Mouse (Mus musculus) forebrain, embryonic 14.5 days (tissue): ENCODE measurements around the gene Elf3. TPM values are rescaled to one million over a fixed set of nuclear protein-coding genes. Genes with fewer than 3 reads are reported as not detected.
"Not testable (repeated sequence)": the region's sequence is repeated elsewhere in the genome, so short reads cannot be mapped to it uniquely, and the experiment has no call there.

Source experiments
- ATAC-seq: fragments of 200-750 bp; cut with Nextera tagmentation; 2 replicates; pipeline ENCODE4 v1.8.0; 2017; ENCODE audit warnings: mild to moderate bottlenecking, moderate library complexity
- DNase-seq: peaks from one replicate; pipeline ENCODE4 v3.0.0-alpha.2; 2015; ENCODE audit warnings: low spot score
- H3K27ac ChIP-seq: fragments of 300-500 bp; sonication (generic); 2 replicates; pipeline ENCODE4 v1.5.1; 2014; ENCODE audit warnings: low read depth, mild to moderate bottlenecking, control low read depth, low read length, moderate library complexity
- H3K27me3 ChIP-seq: fragments of 300-500 bp; sonication (generic); replicated peaks from 2 replicates; pipeline ENCODE4 v1.6.1; 2014; ENCODE audit warnings: low read length, control low read depth, mixed read lengths; ENCODE audit not compliant: control insufficient read depth, insufficient read depth
- H3K36me3 ChIP-seq: fragments of 300-500 bp; sonication (generic); 2 replicates; pipeline ENCODE4 v1.6.1; 2014; ENCODE audit warnings: low read length, control low read depth; ENCODE audit not compliant: control insufficient read depth, insufficient read depth
- H3K4me1 ChIP-seq: fragments of 300-500 bp; sonication (generic); 2 replicates; pipeline ENCODE4 v1.6.1; 2014; ENCODE audit warnings: antibody characterized with exemption, low read length, control low read depth; ENCODE audit not compliant: control insufficient read depth, insufficient read depth
- H3K4me2 ChIP-seq: fragments of 300-500 bp; sonication (generic); 2 replicates; pipeline ENCODE4 v1.6.1; 2014; ENCODE audit warnings: mild to moderate bottlenecking, control low read depth, low read length
- H3K4me3 ChIP-seq: fragments of 300-500 bp; sonication (generic); 2 replicates; pipeline ENCODE4 v1.5.1; 2014; ENCODE audit warnings: low read depth, low read length, control low read depth
- H3K9ac ChIP-seq: fragments of 300-500 bp; sonication (generic); 2 replicates; pipeline ENCODE4 v1.6.1; 2014; ENCODE audit warnings: mild to moderate bottlenecking, low read length, control low read depth, moderate library complexity
- H3K9me3 ChIP-seq: fragments of 300-500 bp; sonication (generic); replicated peaks from 2 replicates; pipeline ENCODE4 v1.6.1; 2016; ENCODE audit warnings: low read length, control low read depth, mixed read lengths; ENCODE audit not compliant: control insufficient read depth
- WGBS: fragments of 180-500 bp; shearing (Covaris S2); extraction: QIAGEN DNeasy Blood & Tissue Kit; methylation state at CpG from one replicate; pipeline ENCODE4 v1.1.7; 2014; 5-methylcytosine and 5-hydroxymethylcytosine counted together
- polyA plus RNA-seq: library from polyadenylated mRNA; unstranded; fragments of >200 nt; fragmentation: Nextera tagmentation; extraction: Ambion mirVana; gene quantifications from 2 replicates; pipeline ENCODE4 v1.2.1, GENCODE M21; 2014

The Elf3 gene
- polyA plus RNA-seq, 1 experiment from 2014 or later: 0.13 TPM

GRCm38 (mm10) chr1:135251405-135251804, 7.0 kb downstream of the Elf3 start:
- WGBS: 87% methylated on average over 8 of the region's 8 CpGs
- Histone ChIP-seq H3K9me3 (no peaks in the 10 kb centered on the region), H3K27me3 (no peaks in the 10 kb centered on the region), H3K9ac (no peak overlapping the region), H3K4me2 (no peak overlapping the region), H3K4me3 (no peak overlapping the region), H3K27ac (no peak overlapping the region), H3K36me3 (no peaks in the 10 kb centered on the region), H3K4me1 (no peaks in the 10 kb centered on the region; the same call in 1 of the 2 replicates)
- DNase-seq (no peak), ATAC-seq (no peak)

DNA sequence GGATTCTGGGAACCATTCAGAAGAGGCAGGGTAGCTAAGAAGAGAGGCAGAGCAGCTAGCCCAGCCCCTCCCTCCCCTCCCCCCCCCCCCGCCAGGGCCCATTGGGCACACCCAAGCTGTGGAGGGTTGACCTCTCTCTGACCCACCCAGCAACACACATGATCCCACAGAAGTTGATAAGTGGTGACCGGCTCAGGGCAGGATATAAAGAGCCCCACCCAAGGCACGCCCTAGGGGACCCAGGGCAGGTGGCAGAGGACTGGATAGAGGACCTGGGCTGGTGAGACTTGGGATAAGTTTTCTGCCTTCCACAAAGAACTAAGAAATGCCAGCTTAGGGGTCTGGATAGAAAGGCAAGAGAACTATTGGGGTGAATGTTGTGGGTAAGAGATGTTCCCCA, 7.7 kb downstream of the Elf3 start:
- DNase-seq (no peak), ATAC-seq (no peak)
- no peaks in the 10 kb centered on the region; the same call in 1 of the 2 replicates for H3K4me1 ChIP-seq
- no peaks in the 10 kb centered on the region for H3K36me3 ChIP-seq
- H3K9me3 ChIP-seq: no peaks in the 10 kb centered on the region
- no peak overlapping the region for H3K4me3 ChIP-seq
- H3K27me3 ChIP-seq: no peaks in the 10 kb centered on the region
- no peak overlapping the region for H3K27ac ChIP-seq
- H3K9ac ChIP-seq: no peak overlapping the region
- WGBS: 64% methylated on average over 3 of the region's 3 CpGs
- H3K4me2 ChIP-seq: no peak overlapping the region

- Histone ChIP-seq H3K27ac (no peak overlapping the region), H3K9ac (peak overlapping the region; percentile 58)
- peak; percentile 90 for ATAC-seq
Observed at GRCm38 (mm10) chr1:135248434-135248850, 9.9 kb downstream of the Elf3 start.

DNA sequence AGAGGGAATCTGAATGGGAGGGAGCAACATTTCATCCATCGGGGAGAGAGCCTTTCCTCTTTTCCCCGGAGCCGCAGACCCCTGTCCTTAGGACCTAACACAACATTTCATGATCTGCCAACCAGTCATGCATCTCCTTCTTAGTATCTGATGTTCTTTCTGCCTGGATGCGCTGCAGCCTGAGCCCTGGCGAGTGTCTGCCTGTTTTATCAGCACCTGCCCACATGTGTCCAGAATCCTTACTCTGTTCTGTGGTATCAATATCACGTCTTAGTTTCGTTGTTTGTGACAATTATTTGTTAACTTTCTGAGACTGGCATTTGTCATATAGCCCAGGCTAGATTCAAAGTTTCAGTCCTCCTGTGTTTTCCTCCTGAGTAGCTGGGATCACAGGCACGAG, 14.4 kb downstream of the Elf3 start:
- Histone ChIP-seq H3K36me3 (no peaks in the 10 kb centered on the region), H3K27ac (no peak overlapping the region), H3K9me3 (no peaks in the 10 kb centered on the region), H3K4me2 (no peak overlapping the region), H3K4me1 (no peaks in the 10 kb centered on the region; the same call in 1 of the 2 replicates), H3K4me3 (no peak overlapping the region), H3K27me3 (no peaks in the 10 kb centered on the region), H3K9ac (no peak overlapping the region)
- ATAC-seq (no peak), DNase-seq (no peak)
- WGBS: 73% methylated on average over 8 of the region's 8 CpGs

More at GRCm38 (mm10) chr1:135248434-135248850, 9.9 kb downstream of the Elf3 start:
- Histone ChIP-seq H3K4me2 (peak overlapping the region; percentile 55), H3K4me3 (peak overlapping the region; percentile 27), H3K27me3 (no peaks in the 10 kb centered on the region), H3K4me1 (no peaks in the 10 kb centered on the region; the same call in 1 of the 2 replicates), H3K36me3 (no peaks in the 10 kb centered on the region), H3K9me3 (no peaks in the 10 kb centered on the region)
- DNase-seq: peak; percentile 72
- WGBS: 2% methylated on average over 15 of the region's 15 CpGs

DNA sequence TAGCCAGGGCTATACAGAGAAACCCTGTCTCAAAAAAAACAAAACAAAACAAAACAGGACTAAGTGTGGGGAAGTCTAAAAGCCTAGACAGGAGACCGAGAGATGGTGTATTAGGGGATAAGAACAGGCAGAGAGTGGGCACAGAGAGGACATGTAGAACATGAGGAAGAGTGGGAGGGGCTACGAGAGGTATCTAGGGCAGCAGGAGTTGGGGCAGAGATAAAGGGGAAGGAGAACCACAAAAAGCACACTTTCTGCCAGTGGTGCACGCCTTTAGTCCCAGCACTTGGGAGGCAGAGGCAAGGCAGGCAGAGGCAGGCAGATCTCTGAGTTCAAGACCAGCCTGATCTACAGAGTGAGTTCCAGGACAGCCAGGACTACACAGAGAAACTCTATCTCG, 18.2 kb downstream of the Elf3 start:
- H3K9ac ChIP-seq, ATAC-seq, H3K36me3 ChIP-seq, H3K4me3 ChIP-seq, H3K4me1 ChIP-seq, DNase-seq, H3K9me3 ChIP-seq, H3K27ac ChIP-seq, H3K4me2 ChIP-seq, H3K27me3 ChIP-seq: not testable (repeated sequence)
- WGBS: 89% methylated on average over 4 of the region's 4 CpGs

DNA sequence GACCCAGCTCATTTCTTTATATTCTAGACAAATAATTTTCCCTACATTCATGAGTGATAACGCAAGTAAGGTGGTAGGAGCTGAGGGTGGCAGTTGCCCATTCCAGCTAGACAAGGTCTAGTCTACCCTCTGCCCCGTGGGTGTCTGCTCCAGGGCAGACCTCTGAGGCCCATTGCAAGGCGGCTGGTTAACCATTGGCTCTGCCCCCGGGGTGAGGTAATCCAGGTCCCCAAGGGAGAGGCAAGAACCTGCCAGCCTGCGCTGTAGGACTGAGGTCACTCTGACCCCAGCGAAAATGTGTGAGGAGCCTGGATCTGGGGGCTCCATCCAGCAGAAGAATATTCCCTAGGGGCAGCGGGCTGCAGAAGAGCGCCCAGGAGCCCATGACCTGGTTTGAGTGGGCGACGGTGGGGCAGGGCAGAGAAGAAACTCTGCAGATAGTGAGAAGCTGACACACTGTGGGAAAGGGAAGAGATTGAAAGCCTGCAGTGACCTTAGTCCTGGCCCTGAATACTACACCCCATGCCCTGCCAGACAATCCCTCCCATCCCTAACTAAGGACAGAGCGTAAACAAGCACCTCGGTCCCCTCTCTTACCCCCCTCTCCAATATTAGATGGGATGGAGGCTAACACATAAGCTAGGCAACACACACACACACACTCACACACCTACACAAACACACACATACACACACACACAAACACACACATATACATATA, 21.1 kb downstream of the Elf3 start:
- Histone ChIP-seq H3K4me3 (no peak overlapping the region), H3K4me2 (no peak overlapping the region), H3K9ac (no peak overlapping the region), H3K36me3 (no peaks in the 10 kb centered on the region), H3K27me3 (no peaks in the 10 kb centered on the region), H3K27ac (no peak overlapping the region), H3K4me1 (no peaks in the 10 kb centered on the region), H3K9me3 (no peaks in the 10 kb centered on the region)
- WGBS: 72% methylated on average over 12 of the region's 12 CpGs
- ATAC-seq: no peak
- DNase-seq: no peak

- 91% methylated on average over 12 of the region's 12 CpGs for WGBS
- DNase-seq (no peak), ATAC-seq (no peak)
- H3K27ac ChIP-seq: no peak overlapping the region
- H3K36me3 ChIP-seq: no peaks in the 10 kb centered on the region
- no peaks in the 10 kb centered on the region for H3K4me1 ChIP-seq
- H3K9me3 ChIP-seq: no peaks in the 10 kb centered on the region
- no peaks in the 10 kb centered on the region for H3K27me3 ChIP-seq
- no peak overlapping the region for H3K9ac ChIP-seq
- no peak overlapping the region for H3K4me3 ChIP-seq
- H3K4me2 ChIP-seq: no peak overlapping the region
Observed at GRCm38 (mm10) chr1:135234771-135235170, 23.6 kb downstream of the Elf3 start.

DNA sequence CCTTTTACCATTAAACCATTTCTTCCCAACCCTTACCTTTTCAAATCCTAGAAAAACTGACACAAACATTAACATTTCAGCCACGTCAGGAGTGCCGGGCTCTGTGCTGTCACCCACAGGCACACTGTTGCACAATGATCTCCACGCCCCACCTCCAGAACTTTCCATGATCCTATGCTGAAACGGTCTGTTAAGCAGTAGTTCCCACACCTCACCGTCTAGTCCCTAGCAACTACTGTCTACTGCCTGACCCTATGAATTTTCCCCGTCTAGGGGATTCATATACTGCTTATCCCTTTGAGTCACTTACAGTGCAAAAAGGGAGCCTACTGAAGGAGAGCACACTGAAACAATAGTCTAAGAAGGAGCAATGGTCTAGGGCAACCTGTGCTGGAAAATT, 24.4 kb downstream of the Elf3 start:
- Histone ChIP-seq H3K4me3 (no peak overlapping the region), H3K4me2 (no peak overlapping the region), H3K27ac (no peak overlapping the region), H3K36me3 (no peaks in the 10 kb centered on the region), H3K27me3 (no peaks in the 10 kb centered on the region), H3K9me3 (no peaks in the 10 kb centered on the region), H3K4me1 (no peaks in the 10 kb centered on the region), H3K9ac (no peak overlapping the region)
- WGBS: 95% methylated on average over 6 of the region's 6 CpGs
- ATAC-seq (no peak), DNase-seq (no peak)

DNA sequence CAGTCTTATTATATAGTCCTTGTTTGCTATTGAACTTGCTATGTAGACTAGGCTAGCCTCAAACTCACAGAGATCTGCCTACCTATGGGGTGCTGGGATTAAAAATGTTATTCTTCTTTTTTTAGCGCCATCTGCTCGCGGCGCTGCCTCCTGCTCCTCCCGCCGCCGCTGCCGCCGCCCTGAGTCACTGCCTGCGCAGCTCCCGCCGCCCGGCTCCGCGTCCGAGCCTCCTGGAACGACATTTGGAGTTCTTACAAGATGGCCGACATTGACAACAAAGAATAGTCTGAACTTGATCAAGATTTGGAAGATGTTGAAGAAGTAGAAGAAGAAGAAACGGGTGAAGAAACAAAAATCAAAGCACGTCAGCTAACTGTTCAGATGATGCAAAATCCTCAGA, 26.5 kb downstream of the Elf3 start:
- not testable (repeated sequence) for H3K4me1 ChIP-seq, DNase-seq, H3K36me3 ChIP-seq, ATAC-seq, H3K4me3 ChIP-seq, H3K27ac ChIP-seq, H3K27me3 ChIP-seq, H3K9me3 ChIP-seq, H3K4me2 ChIP-seq, H3K9ac ChIP-seq
- WGBS: 86% methylated on average over 20 of the region's 20 CpGs
